Mouse (Mus musculus) adrenal gland, postnatal 4 days (tissue): ENCODE results near the gene Elavl4. TPM values are rescaled to one million over a fixed set of nuclear protein-coding genes. Genes with fewer than 3 reads are reported as not detected.

Experiments used
- DNase-seq, 2 experiments: peaks; one replicate each; pipeline ENCODE4 v3.0.0; 2021 to 2022; ENCODE audit warnings: low spot score in 2 of 2, mixed read lengths in 2 of 2
- total RNA-seq, 2 experiments: library from RNA; stranded (reverse); gene quantifications; 2 replicates each; pipeline ENCODE4 v1.2.3; 2021

Elavl4 gene
- total RNA-seq, 2 experiments from 2014 or later = 16.6 to 18.4 TPM

- DNase-seq = no peak
Measured at GRCm38 (mm10) chr4:110266804-110267575, 84.7 kb downstream of the Elavl4 start.

DNA sequence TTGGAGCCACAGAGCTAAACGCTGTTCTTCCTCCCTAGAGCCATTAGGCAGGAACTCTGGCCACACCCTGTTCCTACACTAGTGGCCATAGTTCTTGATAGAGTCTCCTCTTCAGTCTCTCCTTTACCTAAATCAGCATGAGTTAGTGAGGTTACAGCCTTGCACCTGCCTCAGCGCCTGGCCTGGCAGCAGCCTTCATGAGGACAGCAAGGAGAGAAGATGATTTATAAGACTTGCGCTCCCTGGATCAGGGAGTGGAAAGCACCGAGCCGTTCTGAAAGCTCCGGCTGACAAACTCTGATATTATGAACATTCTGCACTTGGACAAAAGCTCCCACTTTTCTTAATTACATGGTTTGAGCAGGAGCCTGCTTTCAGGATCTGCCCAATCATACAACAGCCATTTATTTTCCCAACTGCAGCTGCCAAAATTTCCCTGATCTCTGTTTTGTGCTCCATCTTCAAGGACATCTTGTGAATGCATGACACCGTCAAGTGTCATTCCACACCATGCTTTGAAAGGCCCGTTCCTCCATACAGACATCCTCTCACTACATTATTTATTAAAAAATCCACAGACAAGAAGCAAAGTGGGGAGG, 87.3 kb downstream of the Elavl4 start:
- no peak for DNase-seq

- no peak for DNase-seq
Measured at GRCm38 (mm10) chr4:110257360-110257759, 94.3 kb downstream of the Elavl4 start.

DNA sequence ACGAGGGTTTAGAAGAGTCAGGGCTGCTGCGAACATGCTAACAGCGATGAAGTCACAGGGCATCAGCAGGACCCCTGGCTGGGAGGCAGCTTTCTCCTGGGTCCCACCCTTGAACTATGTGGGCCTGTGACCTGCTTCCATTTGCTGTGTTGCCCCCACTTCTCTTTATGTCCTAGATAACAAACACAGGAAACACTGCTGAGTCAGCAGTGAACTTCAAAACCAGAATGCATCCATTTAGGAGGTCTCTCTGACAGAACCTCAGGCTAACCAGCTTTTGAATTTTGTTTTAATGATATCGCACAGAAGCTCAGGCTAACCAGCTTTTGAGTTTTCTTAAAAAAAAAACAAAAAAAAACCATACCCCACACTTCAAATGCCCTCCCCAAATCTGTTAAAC, 96.1 kb downstream of the Elavl4 start:
- DNase-seq = no peak

- no peak for DNase-seq
Measured at GRCm38 (mm10) chr4:110250055-110250454, 101.7 kb downstream of the Elavl4 start.

DNA sequence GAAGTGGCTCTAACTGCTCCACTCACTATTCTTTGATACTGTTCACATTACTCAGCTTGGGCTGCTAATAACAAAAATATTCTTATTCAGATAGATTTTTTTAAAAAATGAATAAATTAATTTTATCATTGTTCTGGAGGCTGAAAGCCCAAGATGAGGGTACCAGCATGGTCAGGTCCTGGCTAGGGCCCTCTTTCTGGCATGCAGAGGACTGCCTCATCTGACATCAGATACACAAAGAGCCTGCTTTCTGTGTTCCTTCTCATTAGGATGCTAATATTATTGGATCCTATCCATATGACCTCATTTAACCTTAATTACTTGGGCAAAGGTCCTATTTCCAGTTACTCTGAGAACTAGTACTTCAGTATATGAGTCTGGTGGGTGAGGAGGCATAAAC, 108.8 kb downstream of the Elavl4 start:
- DNase-seq = no peak

DNA sequence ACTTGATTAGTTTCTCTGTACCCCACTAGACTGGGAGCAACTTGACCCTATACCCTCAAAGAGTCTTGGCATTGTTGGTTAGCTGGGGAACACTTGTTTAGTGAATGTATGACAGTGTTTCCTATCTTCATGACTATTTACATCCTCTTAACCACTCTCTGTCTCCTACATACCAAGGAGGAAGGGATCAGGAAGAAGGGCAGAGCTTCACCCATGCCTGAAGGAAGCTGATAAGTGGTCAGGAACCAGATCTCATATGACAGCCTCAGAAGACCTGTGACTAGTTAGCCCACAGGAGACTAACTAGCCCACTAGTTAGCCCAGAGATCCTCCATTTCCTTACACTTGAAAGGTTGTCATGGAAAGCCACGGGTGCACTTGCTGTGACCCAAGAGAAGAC, 117.2 kb downstream of the Elavl4 start:
- DNase-seq = no peak

DNA sequence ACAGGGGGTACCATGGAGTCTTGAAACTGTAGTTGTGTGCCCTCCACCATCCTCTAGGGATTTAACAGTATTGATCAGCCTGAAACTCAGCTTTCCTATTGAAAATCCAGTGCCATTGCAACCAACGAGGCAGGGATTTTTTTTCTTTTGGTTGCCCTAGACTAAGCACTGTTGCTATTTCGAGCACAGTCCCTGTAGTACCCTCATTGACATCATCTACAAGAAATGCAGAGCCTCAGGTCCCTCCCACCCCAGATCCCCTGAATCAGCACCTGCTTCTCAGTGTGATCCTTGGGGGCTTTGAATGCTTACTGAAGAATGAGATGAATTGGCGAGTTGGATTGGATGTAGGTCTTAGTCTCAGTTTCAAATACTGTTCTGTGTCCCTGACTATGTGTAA, 119.4 kb downstream of the Elavl4 start:
- DNase-seq = no peak

DNA sequence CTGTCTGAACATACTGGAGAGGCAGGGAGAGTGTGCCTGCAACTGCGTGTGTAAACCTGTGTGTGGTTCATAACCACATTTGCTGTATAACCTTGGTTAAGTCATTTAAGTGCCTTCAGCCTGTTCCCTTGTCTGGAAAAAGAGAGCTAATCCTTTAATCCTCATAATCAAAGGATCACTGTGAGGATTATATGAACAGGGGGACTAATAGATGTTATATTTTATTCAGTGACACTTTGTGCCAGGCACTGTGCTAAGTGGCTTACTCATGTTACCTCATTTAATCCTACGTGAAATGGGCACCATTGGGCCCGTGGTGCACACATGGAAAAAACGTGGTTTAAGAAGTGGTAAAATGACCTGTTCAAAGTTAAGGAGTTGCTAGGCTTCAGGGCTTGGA, 119.9 kb downstream of the Elavl4 start:
- no peak for DNase-seq

DNA sequence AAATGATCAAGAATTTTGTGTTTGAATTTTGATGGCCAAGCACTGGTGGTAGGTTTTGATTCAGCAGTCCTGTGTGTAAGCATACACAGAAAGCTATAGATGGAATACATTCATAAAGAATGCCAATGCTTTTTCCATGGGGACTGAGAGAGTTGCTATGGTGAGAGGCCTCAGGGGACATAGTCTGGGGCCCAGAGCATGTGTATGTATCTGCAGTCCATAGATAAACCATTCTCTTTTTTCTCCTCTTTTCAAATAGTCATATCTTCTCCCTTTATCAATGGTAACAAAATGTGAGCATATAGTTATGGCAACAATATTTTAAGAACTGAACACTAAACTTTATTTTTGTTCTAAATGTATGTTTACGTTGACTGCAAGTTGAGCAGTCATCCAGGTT, 122.1 kb downstream of the Elavl4 start:
- DNase-seq = no peak

GRCm38 (mm10) chr4:110229238-110229637, 122.5 kb downstream of the Elavl4 start:
- no peak for DNase-seq

- DNase-seq = no peak
Measured at GRCm38 (mm10) chr4:110227621-110228031, 124.1 kb downstream of the Elavl4 start.

- no peak for DNase-seq
Measured at GRCm38 (mm10) chr4:110225492-110225891, 126.2 kb downstream of the Elavl4 start.

DNA sequence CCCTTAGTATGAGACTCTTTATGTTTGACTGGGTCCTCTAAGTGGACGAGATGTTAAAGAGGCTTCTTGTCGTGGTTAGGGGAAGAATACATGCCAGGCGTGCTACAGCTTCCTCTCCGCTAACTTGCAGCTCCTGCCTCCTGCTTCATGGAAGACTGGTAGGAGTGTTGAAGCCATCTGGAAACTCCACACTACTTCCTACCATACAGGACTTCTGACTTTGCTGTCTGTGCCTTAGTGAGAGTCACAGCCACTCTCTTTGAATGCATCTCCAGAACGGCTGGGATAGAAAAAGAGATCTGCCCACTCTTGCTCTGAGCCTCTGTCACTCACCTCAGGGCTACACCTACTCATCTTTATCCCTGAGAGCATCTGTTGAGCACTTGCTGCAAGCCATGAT, 132.9 kb downstream of the Elavl4 start:
- DNase-seq = no peak

- DNase-seq = no peak
Measured at GRCm38 (mm10) chr4:110217553-110217952, 134.2 kb downstream of the Elavl4 start.

GRCm38 (mm10) chr4:110214543-110214942, 137.2 kb downstream of the Elavl4 start:
- DNase-seq = no peak

GRCm38 (mm10) chr4:110213666-110214065, 138.0 kb downstream of the Elavl4 start:
- no peak for DNase-seq

GRCm38 (mm10) chr4:110210246-110210645, 141.5 kb downstream of the Elavl4 start:
- DNase-seq = no peak

DNA sequence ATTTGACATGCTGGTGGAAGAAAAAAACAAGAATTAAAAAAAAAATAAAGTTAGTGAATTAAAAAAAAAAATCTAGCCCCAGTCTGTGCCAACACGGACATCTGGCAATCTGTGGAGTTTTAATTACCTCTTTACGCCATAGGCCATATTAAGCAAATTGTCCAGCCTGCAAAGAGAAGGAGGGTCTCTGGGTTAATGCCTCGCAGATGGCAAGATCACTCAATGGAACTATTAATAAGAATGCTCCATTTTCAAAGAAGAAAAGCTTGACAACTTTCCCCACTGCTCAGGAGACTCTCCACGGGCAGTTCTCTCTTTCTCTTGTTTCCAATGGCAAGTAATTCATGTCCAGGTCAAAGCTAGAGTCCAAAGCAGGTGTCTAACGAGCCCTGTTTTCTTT, 142.1 kb downstream of the Elavl4 start:
- DNase-seq = no peak

GRCm38 (mm10) chr4:110201680-110202079, 150.0 kb downstream of the Elavl4 start:
- DNase-seq = no peak

GRCm38 (mm10) chr4:110199897-110200296, 151.8 kb downstream of the Elavl4 start:
- DNase-seq = no peak

DNA sequence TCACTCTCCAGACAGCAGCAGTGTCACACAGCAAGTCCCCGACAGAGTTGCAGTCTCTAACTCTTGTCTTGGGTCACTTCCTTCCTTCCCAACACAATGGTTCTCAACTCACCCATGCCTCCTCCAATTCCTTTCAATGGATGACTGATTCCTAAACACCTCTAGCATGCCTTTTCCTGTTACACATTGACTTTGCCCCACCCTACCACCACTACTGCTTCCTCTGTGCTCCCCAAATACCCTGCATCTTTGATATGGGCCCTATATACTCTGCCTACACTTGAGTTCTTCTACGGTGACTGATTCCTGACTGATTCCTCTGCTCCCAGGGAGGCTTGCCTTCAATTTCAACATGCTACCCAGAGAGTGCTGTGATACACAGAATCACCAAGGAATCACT, 153.1 kb downstream of the Elavl4 start:
- DNase-seq = no peak

GRCm38 (mm10) chr4:110177263-110177662, 174.4 kb downstream of the Elavl4 start:
- DNase-seq = no peak
